Mouse (Mus musculus): ENCODE measurements at regions not wholly inside any gene's neighbourhood (a gene's known extent, or its start where the extent isn't known, plus 50 kb on each side); places are given as distances from the start of the nearest gene placed in this dataset.

- no peak for TF ChIP-seq GATA1 (IDR thresholded peaks at IDR 0.05; ENCODE audit: borderline replicate concordance, low read length)
- TF ChIP-seq FLI1 (IDR thresholded peaks at IDR 0.05; ENCODE audit: low read length) = no peak
Measured at GRCm38 (mm10) chr13:60054531-60054930, 122.6 kb downstream of the Gas1 start.
